Mouse (Mus musculus) lung, adult 2 months (tissue): Measurements from ENCODE around the gene Asic2.

ENCODE experiments used
- CTCF ChIP-seq: fragments of 200-500 bp; IDR thresholded peaks from 2 replicates; pipeline ENCODE4 v1.5.1; 2011; ENCODE audit warnings: mild to moderate bottlenecking, low read length, control low read depth; ENCODE audit not compliant: insufficient read depth
- POLR2A ChIP-seq: fragments of 200-500 bp; IDR thresholded peaks from 2 replicates; pipeline ENCODE4 v1.6.1; 2011; ENCODE audit warnings: low read depth, mild to moderate bottlenecking, control low read depth, low read length, borderline replicate concordance; ENCODE audit errors: extremely low read depth

- no peak for TF ChIP-seq CTCF
- no peak for TF ChIP-seq POLR2A
Measured at GRCm38 (mm10) chr11:80846115-80846514, 1122.1 kb downstream of the Asic2 start.
